Mouse (Mus musculus) layer of hippocampus, postnatal 14 days (tissue): ENCODE data around the gene Tmem184a. TPM values are rescaled to one million over a fixed set of nuclear protein-coding genes. Genes with fewer than 3 reads are reported as not detected.

Experiments
- DNase-seq, 2 experiments: peaks; one replicate each; pipeline ENCODE4 v3.0.0; 2021 to 2022; ENCODE audit warnings: low spot score in 2 of 2, mixed read lengths in 1 of 2
- total RNA-seq, 2 experiments: library from RNA; stranded (reverse); gene quantifications; 2 replicates each; pipeline ENCODE4 v1.2.3; 2021

Tmem184a gene
- total RNA-seq, 2 experiments from 2014 or later, result 0.48 to 0.57 TPM

DNA sequence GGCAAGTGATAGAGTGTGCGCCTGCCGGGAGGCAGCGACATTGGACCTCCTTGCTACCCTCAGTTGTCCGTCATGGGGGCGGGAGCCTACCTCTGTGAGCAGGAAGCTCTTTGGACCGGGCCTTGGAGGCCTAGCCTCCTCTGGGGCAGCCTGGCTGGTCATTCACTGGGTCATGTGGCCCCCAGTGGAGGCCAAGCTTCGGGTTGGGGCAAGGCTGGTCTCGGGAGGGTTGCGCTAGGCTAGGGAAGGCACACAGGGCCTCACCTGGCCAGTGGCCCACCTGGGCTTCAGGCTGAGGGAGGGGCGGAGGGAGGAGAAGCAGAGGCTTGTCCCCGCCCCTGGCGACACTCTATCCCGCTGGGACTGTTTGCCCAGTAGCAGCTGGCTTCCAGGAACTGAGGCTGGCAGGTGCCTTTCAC lies 5.7 kb downstream of the Tmem184a start:
- DNase-seq, result no peak

DNA sequence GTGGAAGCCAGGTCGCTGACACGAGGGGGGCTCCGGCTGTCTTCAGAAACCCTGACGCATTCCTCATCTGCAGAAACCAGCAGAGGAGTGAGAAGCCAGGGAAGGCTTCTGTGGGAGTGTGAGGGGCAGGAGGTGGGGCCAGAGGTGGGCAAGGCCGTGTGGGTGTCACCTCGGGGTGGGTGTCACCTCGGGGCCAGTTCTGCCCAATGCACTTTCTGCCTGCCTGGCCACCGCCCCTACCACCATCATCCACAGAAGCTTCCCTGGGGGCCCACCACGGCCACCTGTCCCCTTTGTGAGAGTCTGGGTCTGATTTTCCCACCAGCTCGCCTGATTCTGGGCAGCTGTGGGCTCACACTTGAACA lies 6.6 kb downstream of the Tmem184a start:
- DNase-seq, result no peak

DNA sequence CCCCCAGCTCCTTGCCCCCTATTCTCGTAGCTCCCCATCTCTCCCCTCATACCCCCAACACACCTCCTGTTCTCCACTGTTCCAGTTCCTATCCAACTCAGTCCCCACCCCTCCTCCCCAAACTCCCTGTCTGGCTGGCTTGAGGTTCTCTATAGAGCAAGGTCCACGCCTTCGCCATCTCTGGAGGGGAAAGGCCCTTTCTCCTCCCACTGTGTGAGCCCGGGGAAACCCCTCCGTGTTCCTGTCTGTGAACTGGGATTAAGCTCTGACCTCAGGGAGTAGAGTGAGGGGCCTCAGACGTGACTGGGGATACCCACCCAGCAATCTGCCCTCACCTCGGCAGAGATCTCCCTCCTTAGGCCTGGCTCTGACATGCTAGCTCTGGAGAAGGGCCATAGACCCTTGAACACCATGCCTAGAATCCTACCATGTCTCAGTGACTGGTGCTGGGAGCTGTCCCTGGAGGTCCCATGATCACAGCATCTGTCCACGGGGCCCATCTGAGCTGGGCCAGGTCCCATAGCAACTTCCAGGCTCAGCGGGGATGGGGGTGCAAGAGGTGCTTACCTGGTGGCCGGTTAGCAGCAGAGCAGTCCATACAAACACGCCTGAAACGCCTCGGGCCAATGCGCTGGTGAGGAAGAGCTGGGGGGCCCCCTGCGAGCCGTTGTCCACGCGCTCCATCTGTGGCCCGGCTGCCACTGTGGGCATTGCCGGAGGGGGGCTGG lies 7.2 kb downstream of the Tmem184a start:
- no peak for DNase-seq

DNA sequence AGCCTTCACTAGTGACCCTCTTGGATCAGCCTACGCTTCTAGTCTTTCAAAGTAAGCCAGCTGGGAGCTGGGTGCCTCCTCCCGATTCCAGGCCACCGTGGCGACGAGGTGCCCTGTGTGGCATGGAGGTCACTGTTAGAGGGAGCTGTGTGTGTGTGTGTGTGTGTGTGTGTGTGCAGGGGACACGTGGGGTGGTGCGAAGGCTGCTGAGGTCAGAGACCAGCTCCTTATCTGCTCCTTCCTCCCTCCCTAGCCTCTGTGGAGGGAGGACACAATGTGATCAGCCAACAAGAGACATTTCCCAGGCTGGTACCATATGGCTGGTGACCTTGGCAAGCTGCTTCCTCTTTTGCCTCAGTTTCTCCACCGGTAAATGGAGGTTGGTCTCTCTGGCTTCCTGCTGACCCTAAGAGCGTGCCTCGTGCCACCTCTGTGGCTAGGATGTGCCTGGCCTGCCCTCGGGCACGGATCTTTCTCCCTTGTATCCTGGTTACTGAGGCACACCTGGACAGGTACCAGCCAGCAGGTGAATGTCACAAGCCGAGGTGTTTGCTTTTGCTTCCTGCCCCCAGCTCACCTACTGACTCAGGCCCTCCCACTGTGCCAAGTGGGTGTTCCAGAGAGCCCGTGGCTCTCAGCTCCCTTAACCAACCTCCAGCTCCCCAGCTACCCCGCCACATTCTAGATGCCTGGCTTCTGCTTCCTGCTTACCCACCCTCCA lies 7.9 kb downstream of the Tmem184a start:
- no peak for DNase-seq

DNA sequence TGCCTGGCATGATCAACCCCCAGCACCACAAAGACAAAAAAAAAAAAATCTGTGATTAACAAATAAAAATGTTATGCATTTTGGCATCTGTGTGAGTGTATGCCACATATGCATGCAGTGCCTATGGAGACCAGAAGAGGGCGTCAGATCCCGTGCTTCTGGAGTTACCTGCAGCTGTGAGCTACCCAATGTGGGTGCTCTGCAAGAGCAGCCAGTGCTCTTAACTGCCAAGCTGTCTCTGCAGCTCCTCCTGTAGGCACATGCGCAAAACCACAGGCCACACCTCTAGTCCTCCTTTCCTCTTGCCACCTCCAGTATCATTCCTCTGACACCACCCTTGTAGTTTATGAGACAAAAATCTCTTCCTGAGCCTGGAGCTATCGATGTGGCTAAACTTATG lies 10.3 kb downstream of the Tmem184a start:
- DNase-seq, result no peak

DNA sequence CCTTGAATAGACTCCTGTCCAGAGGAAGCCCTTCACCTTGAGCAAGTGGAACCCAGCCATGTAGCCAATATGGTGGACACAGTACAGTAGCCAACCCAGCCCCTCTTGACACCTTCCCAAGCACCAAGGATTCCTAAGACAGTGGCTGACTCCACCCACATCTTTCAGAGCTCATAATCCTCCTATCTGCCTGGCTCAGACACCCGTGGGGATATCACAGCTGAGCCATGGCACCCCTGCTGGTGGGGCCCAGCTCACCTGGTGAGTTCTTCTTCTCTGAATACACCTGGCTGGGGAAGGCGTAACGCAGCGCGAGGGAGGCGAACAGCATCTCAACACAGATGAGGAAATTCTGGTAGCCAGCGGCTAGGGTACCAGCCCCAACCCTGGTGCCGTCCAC lies 13.8 kb downstream of the Tmem184a start:
- DNase-seq, result no peak

DNA sequence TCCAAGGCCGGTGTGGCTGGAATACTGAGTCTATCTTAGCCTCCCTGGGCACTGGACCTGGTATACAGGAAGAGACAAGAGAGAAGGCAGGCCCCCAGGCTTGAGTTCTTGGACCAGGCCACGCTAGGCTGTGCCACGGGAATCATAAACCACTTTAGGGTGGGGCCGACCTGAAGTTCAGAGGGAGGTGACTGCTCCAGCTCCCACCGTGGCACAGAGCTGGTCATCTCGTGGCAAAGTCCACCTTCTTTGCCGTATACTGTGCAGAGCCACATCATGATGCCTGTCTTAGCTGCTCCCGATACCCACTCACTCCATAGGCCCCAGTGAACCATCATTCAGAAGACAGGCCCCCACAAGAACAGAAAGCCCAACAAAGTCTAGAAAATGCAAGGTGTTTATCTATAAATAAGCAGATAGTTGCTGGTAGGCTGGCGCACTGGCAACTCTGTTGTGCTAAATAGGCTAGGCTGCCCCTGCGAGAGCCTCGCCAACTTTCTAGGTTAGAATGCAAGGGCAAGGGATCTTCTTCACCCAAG lies 15.1 kb downstream of the Tmem184a start:
- no peak for DNase-seq

DNA sequence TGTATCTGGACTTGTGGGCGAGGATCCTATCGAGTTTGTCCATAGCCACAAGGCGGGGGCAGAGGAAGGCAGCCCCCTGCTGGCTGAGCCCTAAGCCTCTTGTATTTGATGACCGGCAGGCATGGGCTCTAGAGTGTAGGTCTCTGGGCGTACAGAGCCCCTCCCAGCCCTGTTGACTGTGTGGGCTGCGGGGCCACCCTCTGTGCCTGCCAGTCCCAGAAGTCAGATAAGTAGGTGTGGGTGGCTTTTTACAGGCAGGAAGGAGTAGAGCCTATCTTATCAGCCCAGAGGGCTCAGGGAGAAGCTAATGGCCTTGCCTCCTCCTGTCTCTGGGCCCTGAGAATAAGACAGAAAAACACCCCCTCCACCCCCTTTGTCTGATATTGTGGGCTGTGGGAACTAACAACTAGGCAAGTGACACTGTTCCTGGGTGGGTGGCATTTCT lies 15.6 kb downstream of the Tmem184a start:
- DNase-seq, result no peak

DNA sequence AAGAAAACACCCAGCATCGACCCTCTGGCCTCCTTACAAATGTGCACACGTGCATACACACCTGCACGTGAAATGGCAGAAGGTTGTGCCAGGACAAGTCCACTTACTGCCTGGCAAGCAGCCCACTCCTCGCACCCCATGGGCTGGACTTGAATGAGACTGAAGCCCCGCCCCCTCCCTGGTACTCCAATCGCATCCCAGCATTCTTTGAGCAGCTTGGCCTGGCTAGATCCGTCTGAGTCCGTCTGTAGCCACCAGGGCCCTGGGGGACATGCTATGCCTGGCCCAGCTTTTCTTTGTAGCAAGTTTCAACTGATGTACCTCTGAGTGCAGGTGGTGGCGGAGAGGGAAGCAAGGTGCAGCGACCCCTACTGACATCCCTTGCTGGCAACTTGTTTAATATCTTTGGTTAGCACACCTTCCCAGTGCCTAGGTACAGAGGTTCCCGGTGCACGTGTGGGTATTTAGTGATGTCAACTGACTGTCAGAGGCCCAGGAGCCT lies 16.1 kb downstream of the Tmem184a start:
- peak in 1 of 2 experiments; percentile 33 for DNase-seq

DNA sequence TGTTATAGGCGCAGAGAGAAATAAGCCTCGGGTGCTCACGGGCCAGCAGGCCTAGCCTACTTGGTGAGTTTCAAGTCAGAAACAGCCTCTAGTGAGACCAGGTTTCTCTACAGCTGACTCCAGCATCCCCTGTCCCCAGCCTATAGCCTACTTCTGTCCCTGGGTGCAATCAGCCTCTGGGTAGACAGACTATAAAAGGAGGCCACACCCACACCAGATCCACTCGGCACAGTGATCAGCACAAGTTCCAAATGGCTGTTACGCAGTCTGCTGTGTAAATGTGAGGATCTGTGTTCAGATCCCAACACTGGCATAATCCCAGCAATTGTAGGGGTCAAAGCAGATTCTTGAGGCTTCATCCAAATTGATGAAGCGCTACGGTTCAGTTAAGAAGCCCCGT lies 16.6 kb downstream of the Tmem184a start:
- DNase-seq, result no peak

DNA sequence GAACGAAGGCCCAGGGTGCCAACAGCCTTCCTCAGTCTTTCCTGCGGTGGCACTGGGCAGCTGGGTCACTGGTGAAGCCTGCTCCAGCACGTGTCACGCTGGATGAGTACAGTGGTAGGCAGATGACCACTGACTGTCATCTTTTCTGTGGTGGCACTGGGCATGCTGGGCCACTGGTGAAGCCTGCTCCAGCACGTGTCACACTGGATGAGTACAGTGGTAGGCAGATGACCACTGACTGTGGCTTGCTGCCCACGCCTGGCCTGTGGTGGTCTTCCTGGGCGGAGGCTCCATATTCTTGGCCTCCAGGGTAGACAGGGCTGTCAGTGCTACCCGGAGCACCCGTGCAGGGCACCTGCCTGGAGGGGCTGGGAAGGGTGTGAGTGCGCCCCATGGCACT lies 17.8 kb downstream of the Tmem184a start:
- DNase-seq, result no peak

DNA sequence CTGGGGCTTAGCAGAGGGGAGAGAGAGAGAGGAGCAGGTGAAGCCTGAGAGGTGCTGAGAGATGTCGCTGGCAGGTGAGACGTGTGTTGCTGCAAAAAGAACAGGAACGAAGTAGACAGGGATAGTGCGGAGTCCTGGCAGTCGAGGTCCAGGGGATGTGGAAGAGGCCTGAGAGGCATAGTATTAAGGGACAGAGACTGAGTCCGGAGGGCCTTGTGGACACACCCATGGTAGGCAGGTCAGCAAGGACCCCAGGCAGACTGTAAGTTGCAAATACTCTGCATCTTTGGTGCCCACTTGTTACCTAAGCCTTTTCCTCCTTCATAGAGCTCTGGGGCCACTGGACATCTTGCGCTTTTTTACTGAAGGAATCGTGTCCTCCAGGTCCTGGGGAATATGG lies 18.5 kb downstream of the Tmem184a start:
- DNase-seq, result no peak

DNA sequence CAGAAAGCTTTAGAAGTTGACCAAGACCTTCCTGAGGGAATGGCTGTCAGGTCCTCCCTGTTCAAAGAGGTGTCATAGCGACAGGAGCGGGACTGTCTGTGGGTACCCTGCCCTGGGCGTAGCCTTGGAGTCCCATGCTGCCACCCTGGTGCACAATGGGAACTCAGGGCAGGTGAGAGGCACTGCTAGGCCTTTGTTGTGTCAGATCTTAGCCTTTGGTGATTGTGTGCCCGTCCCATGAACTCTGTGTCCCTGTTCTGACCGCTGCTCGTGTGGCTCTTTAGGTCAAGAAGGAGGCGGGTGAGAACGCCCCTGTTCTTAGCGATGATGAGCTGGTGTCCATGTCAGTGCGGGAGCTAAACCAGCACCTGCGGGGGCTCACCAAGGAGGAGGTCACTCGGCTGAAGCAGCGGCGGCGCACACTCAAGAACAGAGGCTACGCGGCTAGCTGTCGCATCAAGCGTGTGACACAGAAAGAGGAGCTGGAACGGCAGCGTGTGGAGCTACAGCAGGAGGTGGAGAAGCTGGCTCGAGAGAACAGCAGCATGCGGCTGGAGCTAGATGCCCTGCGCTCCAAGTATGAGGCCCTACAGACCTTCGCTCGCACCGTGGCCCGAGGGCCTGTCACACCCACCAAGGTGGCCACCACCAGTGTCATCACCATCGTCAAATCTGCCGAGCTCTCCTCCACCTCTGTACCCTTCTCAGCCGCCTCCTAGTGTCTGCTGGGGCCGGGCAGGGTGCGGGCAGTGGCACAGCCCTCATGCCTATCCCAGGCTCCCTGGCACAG lies 19.7 kb downstream of the Tmem184a start:
- no peak for DNase-seq

DNA sequence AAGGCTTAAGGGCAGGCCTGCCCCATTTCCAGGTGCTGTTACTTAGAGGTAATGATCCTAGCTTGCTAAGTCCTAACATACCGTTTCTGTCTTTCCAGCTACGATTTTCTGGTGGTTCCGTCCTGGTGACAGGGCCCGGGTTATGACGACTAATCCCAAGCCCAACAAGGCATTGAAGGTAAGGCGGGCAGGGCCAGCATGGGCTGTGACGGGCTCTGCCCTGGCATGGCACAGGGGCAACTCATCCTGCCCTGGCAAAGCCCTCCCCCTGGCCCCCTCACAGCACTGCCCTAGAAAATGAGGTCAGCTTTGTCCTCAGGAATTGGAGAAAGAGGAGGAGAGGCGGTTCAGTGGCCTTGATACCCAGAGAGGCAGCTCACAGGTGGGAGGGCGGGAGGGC lies 20.7 kb downstream of the Tmem184a start:
- no peak for DNase-seq

DNA sequence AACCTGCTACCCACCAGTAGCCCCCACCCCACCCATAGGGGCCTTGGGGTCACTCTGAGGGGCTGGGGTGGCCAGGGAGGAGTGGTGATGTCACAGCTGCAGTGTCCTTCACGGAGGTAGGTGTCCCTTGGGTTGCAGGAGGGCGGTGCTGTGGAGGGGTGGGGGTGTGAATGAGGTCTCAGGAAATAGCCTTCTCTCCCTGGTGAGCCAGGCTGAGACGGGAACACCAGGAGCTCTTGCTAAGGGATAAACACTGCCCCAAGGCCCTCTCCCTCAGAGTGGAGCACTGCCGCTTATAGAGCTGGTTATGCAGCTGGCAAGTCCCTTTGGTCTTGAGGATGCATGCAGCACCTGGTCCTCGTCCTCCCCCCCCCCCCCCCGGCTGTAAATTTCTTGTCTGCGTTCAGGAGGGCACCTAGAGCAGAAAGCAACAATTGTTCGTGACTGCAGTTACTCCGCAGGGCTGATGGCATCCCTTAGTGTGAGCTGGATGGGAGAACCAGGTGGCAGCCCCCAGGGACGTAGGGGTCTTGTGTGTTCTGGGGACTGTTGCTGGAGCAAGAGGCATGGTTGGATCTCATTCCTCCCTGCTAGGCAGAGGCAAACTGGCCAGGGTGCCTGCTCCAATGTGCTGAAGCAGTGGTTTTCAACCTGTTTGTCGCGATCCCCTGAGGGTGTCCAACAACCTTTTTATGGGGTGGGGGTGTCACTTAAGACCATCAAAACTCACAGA lies 21.4 kb downstream of the Tmem184a start:
- DNase-seq, result no peak

DNA sequence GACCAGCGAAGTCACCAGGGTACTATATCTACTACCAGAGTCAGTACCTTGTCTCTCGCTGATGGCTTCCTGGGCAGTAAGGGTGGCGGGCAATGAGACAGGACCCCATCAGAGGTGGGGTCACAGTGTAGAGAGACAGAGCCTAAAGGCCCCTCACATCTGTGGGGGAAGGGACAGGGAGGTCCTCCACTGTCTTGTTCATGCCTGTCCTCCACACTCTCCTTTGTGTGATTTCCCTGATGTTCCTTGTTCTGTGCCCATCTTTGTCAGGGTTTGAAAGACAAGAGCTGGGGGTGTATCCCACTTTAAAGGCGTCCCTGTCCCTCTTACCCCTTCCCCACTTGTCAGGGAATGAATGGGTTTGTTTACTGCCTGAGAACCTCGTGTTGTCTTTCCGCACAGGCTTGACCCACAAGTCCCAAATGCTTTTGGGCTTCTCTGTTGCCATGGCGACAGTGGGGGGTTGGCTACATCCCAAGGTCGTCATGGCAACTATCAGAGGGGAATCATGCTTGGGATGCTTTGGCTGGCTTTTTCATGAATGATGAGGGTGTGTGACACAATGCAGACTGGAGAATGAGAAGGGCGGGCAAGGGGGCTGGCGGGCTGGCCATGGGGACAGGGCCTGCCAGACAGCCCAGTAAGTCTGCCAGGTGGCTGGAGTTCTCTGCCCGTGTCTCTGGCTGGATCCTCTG lies 22.1 kb downstream of the Tmem184a start:
- DNase-seq, result peak; percentile 86 to 92

DNA sequence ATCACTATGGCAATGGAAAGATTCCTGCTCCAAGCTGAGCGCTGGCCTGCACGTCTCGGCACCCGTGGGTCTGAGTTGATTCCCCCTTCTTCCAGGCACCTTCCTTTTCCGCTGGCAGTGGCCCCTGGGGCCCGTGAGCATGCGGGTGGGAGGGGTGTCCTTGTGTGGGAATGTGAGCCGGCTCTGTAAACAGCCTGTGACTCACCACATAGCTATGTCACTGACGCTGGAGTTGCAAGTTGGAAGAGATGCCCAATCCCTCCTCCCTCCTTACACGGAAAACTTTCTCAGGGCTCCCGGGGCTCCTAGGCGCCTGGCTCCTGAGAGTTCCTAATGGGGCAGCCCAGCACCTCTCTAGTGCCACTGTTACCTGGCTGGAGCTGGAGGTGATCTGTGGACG lies 22.8 kb downstream of the Tmem184a start:
- DNase-seq, result peak in 1 of 2 experiments; percentile 36

DNA sequence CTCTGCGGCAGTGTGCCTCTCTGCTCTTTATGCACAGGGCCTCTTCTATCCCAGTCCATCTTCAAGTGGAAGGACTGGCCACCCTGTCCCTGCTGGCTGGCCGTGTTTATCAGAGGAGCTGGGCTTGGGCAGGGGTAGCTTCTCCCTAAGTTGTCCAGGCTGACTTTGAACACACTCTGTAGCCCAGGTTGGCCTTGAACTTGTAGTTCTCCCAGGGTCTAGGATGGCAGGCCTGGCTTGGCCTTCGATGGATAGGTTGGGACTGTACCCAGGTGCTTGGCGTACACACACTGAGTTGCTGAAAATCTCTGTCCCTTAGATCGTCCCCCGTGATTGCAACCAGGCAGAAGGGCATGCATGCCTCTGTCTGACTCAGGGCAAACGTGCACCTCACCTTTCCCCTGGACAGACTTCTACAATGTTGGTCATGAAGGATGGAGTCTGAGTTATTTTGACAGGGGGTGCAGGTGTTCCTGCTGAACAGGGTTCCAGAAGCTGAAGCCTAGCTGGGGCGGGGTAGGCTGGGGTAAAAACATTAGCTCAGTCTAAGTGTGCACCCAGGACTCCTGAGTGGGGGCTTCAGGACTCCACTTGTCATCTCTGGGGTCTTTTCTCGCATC lies 23.6 kb downstream of the Tmem184a start:
- no peak for DNase-seq

DNA sequence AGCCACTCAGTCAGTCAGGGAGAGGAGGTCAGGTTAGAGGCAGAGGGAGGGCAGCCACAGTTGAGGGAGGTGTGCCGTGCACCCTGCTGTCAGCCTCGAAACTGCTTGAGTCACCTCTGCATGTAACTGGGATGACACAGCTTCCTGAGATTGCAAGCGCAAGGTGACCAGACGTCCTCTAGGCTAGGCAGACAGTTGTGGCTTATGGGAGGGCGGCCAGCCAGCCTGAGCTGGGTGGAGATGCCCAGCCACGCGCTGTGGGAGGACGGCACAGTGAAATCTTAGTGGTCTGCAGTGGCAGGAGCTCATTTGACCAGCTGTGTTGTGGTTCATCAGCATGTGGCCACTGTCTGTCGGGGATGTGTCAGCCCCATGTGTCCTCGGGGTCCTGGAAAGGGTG lies 24.8 kb downstream of the Tmem184a start:
- no peak for DNase-seq

DNA sequence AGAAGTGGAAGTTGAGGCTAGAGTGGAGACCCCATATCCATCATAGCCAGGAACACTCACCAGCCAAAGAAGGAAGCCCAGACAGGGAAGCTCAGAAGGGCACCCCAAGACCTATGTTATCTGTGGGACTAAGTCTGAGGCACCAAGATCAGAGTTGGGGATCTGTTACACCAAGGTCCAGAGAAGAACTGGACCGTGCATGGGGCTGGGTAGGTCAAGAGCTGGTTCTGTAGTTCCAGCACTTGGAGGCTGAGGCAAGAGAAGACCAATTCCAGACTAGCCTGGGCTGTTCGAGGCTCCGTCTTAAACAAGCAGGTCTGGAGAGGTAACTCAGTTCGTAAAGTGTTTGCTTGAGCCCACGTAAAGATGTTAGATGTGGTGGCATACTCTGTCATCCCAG lies 25.6 kb downstream of the Tmem184a start:
- DNase-seq, result no peak
